Mouse (Mus musculus) natural killer cell, adult 2 months (primary cell): ENCODE measurements around the gene Spata2.
A peak's percentile ranks its signal among the peaks of the same experiment; 100 is the strongest.

Experiments
- DNase-seq, 2 experiments: peaks; one replicate each; pipeline ENCODE4 v3.0.0; 2022; ENCODE audit warnings: low spot score in 2 of 2

The Spata2 gene

DNA sequence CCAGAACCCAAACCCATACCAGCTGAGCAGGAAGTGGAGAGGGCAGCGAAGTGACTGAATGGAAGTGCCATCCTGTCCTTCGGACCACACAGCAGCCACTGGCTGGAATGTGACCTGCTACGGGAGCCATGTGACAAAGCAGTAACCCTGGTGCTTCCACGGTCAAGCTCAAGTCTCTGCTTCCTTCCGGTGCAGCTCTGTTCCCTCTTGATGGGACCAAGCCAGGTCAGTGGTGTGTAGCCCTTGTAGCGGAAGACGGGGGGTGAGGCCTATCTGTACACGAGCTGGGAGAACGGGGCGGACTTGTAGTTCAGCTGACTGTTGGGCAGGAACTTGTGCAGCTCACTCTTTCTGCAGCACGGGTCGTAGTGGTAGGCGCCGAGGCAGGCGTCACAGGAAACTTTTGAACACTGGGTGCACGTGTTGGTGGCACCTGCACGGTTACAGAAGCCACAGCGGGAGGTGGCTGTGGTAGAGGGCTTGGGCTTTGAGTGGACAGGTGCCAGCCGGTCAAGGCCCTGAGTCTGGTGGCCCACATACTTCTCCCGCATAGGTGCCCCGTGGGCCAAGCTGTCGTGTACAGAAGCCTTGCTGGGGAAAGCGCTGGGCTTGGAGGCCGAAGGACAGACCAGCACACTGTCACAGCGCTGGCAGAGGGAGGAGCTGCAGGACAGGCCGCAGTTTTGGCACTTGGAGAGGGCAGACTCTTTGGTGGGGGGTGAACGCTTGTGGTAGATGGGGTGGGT, 9.4 kb downstream of the Spata2 start:
- DNase-seq, result no peak

GRCm38 (mm10) chr2:167482681-167483080, 10.0 kb downstream of the Spata2 start:
- DNase-seq, result no peak

GRCm38 (mm10) chr2:167479501-167479900, 13.2 kb downstream of the Spata2 start:
- no peak for DNase-seq

GRCm38 (mm10) chr2:167478128-167478527, 14.6 kb downstream of the Spata2 start:
- no peak for DNase-seq

GRCm38 (mm10) chr2:167476762-167477161, 15.9 kb downstream of the Spata2 start:
- no peak for DNase-seq

DNA sequence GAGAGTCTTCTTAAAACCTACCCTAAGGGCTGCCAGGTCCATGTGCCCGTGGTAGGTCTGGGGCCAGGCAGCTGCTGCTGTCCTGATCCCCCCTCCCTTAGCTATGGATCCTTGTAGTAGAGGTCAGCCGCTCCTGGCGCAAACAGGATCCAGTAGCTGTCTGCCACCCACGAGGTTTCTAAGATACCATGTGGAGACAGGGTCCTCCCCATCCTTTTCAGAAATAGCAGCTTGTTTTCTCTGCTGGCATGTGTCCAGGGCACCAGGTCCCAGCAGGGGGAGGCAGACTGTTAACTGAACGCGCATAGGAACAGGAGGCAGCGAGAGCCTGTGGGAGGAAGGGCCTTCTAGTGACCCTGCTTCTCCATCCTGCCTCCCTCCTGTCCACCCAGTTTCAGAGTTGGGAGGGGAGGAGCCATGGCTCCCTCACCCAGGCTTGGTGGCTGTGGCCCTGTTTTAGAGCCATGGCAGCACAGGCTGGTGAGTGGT, 16.4 kb downstream of the Spata2 start:
- no peak for DNase-seq

GRCm38 (mm10) chr2:167475596-167475995, 17.1 kb downstream of the Spata2 start:
- DNase-seq, result no peak

DNA sequence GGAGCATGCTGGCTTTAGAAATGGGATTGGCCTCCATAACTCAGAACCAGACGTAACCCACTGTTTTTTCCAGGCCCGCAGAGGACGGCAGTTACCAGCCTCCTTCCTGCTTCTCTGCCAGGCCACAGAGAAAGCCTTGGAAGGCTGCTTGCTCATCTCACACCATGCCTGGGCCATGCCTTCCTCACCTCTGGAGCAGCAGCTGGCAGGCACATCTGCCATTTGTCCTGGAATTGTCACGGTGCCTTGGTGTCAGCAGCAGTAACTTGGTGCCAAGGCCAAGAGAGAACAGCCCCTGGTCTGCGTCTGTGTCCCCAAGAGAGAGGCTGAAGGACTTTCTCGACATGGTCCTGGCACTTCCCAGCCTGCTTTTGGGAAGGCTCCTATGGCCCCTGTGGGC, 18.5 kb downstream of the Spata2 start:
- DNase-seq, result no peak

- no peak for DNase-seq
These were observed 21.1 kb downstream of the Spata2 start for GRCm38 (mm10) chr2:167471585-167471984.

DNA sequence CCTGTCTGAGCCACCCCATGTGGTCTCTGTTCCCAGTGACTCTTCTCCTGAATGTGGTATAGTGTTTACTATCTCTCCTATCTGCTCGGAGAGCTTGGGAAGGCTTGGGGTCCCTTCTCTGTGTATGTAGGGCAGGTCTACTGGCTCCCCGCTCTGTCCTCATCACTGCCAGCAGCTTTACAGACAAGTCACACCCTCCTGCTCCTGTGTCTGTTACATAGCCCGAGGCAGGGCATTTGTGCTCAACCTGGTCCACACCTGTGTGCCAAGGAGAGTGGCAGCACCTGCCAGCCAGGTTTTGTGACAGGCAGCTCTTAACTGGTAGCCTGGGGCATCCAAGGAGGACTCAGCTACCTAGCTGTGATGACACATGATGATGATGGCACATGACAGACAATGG, 22.1 kb downstream of the Spata2 start:
- no peak for DNase-seq

DNA sequence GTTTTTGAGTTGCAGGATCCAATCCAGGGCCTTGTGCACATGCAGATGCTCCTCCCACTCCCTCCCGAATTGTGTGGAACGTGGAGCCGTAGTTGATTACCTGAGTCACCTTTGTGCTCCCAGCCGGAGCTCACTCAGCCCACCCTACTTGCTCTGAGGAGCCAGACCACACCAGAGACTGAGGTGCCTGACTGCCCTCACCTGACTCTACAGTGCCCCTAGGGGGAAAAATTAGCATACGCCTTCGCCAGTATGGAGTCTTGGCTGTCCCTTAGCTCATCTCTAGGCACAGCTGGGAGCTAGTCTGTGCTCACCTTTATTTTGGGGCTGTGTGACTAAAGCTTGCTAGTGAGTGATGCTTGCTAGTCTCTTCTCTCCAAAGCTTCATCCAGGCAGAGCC, 24.2 kb downstream of the Spata2 start:
- no peak for DNase-seq

- DNase-seq, result no peak
These were observed 25.5 kb downstream of the Spata2 start for GRCm38 (mm10) chr2:167467214-167467613.

- DNase-seq, result no peak
These were observed 26.7 kb downstream of the Spata2 start for GRCm38 (mm10) chr2:167465951-167466350.

- no peak for DNase-seq
These were observed 28.9 kb downstream of the Spata2 start for GRCm38 (mm10) chr2:167463802-167464201.

DNA sequence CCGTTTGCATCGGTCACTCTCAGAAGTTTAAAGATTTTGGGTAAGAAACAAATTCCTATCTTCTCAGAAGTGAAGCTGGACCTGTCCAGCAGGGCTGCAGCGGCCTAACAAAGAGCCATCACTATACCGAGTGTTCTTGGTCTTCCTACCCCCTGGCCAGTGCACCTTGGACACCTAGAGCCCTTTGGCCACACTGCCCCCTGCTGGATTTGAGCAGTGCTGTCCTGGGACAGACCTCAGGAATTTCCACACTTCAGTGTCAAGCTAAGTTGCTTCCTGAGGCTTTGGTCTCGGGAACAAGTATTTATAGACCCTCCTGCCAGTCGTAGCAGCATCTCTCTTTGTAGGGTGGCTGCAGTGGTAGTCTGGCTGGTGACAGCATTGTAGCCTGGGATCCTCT, 29.7 kb downstream of the Spata2 start:
- peak; percentile 30 to 49 for DNase-seq

GRCm38 (mm10) chr2:167459071-167459865, 33.4 kb downstream of the Spata2 start:
- no peak for DNase-seq

DNA sequence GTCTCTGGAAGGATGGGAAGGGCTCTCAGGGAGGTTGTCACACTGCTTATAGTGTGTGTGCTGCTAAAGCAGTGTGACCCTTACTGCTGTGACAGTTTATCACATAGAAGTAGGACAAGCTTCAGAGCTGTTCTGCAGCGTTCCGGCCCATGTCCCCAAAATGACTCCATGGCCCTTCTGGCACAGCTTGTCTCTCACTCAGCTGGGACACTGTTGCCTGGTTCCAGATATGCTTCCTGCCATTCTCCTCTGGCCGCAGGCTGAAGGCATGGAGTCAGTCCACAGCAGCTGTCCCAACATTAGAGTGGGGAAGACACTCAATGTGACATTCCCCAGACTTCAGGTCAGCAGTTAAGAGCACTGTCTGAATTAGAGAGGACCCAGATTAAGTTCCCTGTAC, 34.1 kb downstream of the Spata2 start:
- DNase-seq, result no peak

DNA sequence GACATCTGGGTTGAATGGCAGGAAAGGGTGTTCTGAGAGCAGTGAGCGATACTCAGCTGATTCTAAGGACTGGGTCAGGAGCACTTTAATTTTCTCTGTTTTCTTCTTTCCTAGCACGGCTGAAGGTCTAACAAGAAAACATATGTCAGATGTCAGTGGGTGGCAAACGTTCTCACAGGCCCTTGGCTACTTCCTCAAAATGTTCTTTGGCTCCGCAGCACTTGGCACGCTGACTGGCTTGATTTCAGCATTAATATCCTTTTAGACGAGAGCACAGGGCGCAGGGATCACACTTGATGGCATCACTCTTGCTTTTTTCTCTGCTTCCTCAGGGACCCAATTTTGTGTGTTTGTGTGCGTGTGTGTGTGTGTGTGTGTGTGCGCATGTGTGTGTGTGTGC, 35.5 kb downstream of the Spata2 start:
- no peak for DNase-seq

- DNase-seq, result no peak
These were observed 36.2 kb downstream of the Spata2 start for GRCm38 (mm10) chr2:167456361-167457020.

GRCm38 (mm10) chr2:167453814-167454213, 38.9 kb downstream of the Spata2 start:
- DNase-seq, result no peak

GRCm38 (mm10) chr2:167450647-167451046, 42.0 kb downstream of the Spata2 start:
- DNase-seq, result no peak
